Mouse (Mus musculus): ENCODE data around the gene Arid3a.

DNA sequence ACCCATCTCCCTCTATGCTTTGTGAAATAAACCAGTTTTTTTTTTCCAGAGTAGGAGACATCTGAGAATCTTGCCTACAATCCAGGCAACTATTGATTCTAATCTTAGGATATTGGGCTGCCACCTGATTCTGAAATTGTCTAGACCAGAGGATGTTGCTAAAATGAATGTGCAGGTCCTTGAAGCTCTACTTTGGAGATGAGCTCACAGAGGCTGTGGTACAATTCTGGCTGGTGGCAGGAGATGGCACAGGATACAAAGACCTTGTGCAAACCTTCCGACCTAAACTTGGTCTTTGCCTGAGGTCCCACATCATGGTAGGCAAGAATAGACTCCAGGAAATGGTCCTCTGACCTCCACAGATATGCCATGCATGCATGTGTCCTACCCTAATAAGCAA lies 68.8 kb downstream of the Arid3a start:
- TF ChIP-seq CTCF (IDR thresholded peaks at IDR 0.05; ENCODE audit: borderline replicate concordance, control insufficient read depth, extremely low read depth, insufficient read depth, low read length, poor library complexity), result no peak
- no peak for TF ChIP-seq POLR2A (IDR thresholded peaks at IDR 0.05; ENCODE audit: control insufficient read depth, extremely low read depth, insufficient read depth, low read length, poor library complexity)
